Mouse (Mus musculus): Measurements from ENCODE around the gene Sdha. TPM values are rescaled to one million over a fixed set of nuclear protein-coding genes. Genes with fewer than 3 reads are reported as not detected.

Sdha gene
- polyA plus RNA-seq (2015; fragmentation: Nextera tagmentation; extraction: Ambion mirVana): 256 and 275 TPM in 2 replicates

DNA sequence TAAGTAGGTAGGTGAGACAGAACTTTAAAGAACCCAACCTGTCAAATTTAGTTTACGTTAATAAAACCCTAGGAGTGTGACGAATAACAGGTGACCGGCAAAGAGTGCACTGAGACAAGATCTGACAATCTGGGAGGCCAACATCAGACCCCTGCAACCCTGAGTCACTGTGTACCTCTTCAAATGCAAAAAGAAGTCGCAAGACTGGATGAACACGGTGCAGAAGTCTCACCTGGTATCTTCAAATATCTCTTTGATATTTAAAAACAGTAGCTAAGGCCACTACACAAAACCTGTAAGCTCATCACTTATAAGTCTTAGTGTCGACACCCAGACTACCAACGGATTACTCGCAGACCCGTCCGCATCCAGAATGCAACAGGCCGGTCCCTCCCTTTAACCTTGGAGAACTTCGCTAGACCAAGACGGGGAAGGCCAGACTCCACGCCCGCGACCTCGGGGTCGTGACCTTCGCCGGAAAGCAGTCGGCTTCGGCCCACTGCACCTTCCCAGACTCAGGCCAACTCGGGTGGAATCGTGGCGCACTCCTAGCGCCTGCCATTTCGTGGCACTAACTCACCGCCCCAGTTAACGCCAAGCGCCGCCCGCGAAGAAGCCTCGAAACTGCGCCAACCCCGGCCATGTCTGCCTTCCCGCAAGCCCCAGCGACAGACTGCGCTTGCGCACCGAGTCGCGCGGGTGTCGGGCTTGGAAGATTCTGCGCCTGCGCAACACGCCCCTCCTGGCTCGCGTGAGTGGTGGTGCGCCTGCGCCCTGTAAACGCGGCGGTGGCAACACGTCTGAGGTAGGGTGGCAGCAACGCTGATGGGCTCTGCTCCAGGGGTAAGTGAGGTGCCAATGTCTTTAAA is at the start of gene Sdha, which contains the start of gene Ccdc127:
Sdha (minus strand) TSS at position 715 of the 869 bp plus-strand sequence.
Ccdc127 (plus strand) TSS at position 744 of the 869 bp plus-strand sequence.
- WGBS: 1% methylated on average over 57 of the region's 57 CpGs
- ATAC-seq (ENCODE audit: insufficient read depth, low FRiP score, low read depth): peak; percentile 98
- no peaks in the 10 kb centered on the region for H3K27me3 ChIP-seq (replicated peaks)

DNA sequence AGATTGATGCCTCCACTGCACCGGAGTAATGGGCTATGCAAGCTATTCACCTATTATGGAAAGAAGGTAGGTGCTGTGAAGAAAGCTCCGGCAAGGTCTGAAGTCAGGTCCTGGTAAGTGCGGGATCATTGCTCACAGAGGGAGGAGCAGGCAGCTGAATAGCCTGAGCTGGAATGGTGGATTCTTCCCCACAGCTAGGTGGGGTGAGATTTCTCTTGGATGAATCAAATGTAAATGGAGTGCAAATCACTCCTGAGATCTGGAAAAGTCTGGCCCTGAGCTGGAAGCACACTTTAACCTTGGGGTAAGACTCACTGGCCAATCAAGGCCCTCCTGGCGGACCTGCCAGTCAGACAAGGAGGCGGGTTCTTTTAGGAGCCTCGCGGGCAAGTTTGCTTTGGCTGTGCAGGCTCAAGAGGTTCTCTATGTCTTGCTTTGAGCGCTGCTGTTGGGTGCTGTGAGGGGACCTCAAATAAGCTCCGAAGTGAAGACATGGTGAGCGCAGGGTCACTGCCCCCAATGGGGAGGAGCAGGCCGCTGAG is 49.3 kb upstream of the Sdha start, which contains the start of gene Ftl1-ps1:
Ftl1-ps1 (plus strand) TSS at position 397 of the 542 bp plus-strand sequence.
- Histone ChIP-seq H3K27me3 (replicated peaks) (no peaks in the 10 kb centered on the region), H3K36me3 (no peaks in the 10 kb centered on the region), H3K4me2 (no peak within 1 kb of the TSS), H3K4me1 (no peaks in the 10 kb centered on the region), H3K4me3 (replicated peaks) (no peak within 1 kb of the TSS), H3K27ac (no peak within 1 kb of the TSS), H3K9ac (no peak within 1 kb of the TSS), H3K9me3 (no peaks in the 10 kb centered on the region)
- no peak for ATAC-seq (ENCODE audit: insufficient read depth, low FRiP score, low read depth)
- WGBS: 19% methylated on average over 11 of the region's 11 CpGs

More for the DNA sequence above, at the start of gene Sdha, which contains the start of gene Ccdc127:
- Histone ChIP-seq H3K36me3 (peaks cover 11% of the 10 kb centered on the region), H3K4me3 (replicated peaks) (peak within 1 kb of the TSS; percentile 68), H3K9ac (peak within 1 kb of the TSS; percentile 58; the same call in 1 of the 2 replicates), H3K4me2 (peak within 1 kb of the TSS; percentile 62), H3K27ac (peak within 1 kb of the TSS; percentile 78), H3K4me1 (peaks cover 8% of the 10 kb centered on the region; the same call in 1 of the 2 replicates), H3K9me3 (no peaks in the 10 kb centered on the region)

DNA sequence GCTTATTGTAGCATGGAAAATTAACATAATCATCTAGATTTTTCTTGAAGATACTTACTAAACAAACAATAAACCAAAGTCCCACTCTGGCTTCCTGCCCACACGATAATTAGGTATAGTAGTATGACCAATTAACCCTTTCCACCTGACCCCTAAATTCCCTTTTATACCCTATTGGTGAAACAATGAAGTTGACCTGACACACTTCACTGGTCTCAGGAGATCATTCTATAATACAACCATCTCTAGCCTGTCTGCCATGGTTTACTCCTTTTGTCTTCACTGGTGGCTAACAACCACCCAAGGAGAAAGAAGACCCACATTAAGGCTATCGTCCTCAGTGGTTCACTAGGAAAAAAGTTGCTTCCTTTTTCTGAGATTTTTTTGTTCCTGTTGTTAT is 41.1 kb upstream of the Sdha start:
- ATAC-seq (ENCODE audit: insufficient read depth, low FRiP score, low read depth): no peak
- no peak overlapping the region for H3K4me3 ChIP-seq (replicated peaks)
- H3K4me1 ChIP-seq: no peaks in the 10 kb centered on the region

DNA sequence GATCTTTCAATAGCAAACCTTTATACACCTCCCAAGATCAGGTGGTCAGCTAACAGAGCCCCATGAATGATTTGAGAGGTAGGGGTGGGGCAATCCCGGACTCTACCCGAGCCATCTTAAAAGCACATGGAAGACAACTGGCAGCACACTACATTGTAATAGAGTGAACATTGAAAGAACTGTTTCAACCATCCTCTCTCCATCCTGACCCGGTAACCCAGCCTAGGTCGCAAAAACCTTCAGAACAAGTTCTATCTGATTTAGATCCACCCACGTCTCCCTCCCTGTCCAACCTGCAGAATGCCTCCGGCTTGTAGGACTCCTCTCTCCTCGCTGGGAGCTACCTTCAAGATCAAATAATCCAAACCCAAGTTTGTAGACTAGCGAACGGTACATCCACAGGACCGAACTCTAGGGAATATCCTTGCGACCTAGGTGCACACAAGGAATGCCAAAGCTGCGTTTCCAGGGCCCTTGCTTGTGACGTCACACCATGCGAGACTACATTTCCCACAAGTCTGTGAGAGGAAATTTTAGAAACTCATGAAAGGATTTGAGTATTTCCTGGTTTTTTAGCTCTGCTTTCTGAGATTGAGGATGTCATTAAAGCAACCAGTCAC is 40.4 kb upstream of the Sdha start, which contains the start of gene Zfp72:
Zfp72 (minus strand) TSS at position 466 of the 620 bp plus-strand sequence.
- H3K9ac ChIP-seq: peak within 1 kb of the TSS; percentile 40
- no peaks in the 10 kb centered on the region for H3K4me1 ChIP-seq
- peak within 1 kb of the TSS; percentile 60 for H3K4me3 ChIP-seq (replicated peaks)
- H3K36me3 ChIP-seq: no peaks in the 10 kb centered on the region
- no peaks in the 10 kb centered on the region for H3K27me3 ChIP-seq (replicated peaks)
- ATAC-seq (ENCODE audit: insufficient read depth, low FRiP score, low read depth): peak; percentile 80
- H3K9me3 ChIP-seq: no peaks in the 10 kb centered on the region
- peak within 1 kb of the TSS; percentile 66 for H3K4me2 ChIP-seq
- H3K27ac ChIP-seq: no peak within 1 kb of the TSS
- WGBS: under 1% methylated on average over 14 of the region's 14 CpGs

More for the DNA sequence above, 41.1 kb upstream of the Sdha start:
- Histone ChIP-seq H3K27ac (no peak overlapping the region), H3K36me3 (no peaks in the 10 kb centered on the region), H3K9ac (no peak overlapping the region), H3K4me2 (no peak overlapping the region), H3K9me3 (no peaks in the 10 kb centered on the region), H3K27me3 (replicated peaks) (no peaks in the 10 kb centered on the region)
- 68% methylated on average over 2 of the region's 2 CpGs for WGBS

DNA sequence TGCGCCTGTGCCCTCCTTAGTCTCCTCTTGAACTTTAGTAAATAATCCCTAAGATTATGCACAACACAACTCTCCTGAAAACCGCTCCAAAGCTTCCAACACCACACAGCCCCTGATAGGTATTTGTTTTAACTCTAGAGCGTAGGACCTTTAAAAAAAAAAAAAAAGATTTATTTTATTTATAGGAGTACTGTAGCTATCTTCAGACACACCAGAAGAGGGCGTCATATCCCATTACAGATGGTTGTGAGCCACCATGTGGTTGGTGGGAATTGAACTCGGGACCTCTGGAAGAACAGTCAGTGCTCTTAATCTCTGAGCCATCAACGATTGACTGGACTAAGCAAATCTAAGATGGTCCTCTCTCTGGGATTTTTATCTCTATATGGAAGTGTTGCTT is 39.6 kb upstream of the Sdha start:
- Histone ChIP-seq H3K4me2 (peak overlapping the region; percentile 66), H3K4me3 (replicated peaks) (peak overlapping the region; percentile 60), H3K9me3 (no peaks in the 10 kb centered on the region), H3K27me3 (replicated peaks) (no peaks in the 10 kb centered on the region), H3K27ac (no peak overlapping the region), H3K4me1 (no peaks in the 10 kb centered on the region), H3K9ac (no peak overlapping the region), H3K36me3 (no peaks in the 10 kb centered on the region)
- 57% methylated on average over 6 of the region's 6 CpGs for WGBS
- no peak for ATAC-seq (ENCODE audit: insufficient read depth, low FRiP score, low read depth)

DNA sequence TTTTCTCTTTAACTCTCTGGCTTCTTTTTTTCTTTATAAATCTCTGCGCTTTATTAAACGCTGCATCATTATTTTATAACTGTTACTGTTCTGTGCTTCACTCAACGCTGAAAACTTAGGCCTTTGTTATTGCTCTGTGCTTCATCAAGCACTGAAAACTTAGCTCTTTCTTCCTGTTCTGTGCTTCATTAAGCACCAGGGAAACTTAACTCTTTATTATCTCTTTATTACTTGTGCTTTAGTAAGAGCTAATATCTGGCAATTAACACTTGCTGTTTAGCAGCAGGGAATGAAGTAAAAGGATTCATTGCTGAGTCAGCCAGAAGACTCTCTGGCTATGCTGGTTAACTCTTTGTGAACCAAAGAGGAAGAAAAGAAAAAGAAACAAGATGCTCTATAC is 32.2 kb upstream of the Sdha start:
- Histone ChIP-seq H3K9me3 (no peaks in the 10 kb centered on the region), H3K4me1 (no peaks in the 10 kb centered on the region), H3K9ac (no peak overlapping the region), H3K36me3 (no peaks in the 10 kb centered on the region), H3K4me2 (no peak overlapping the region), H3K27ac (peak overlapping the region; percentile 31; the same call in 1 of the 2 replicates), H3K27me3 (replicated peaks) (no peaks in the 10 kb centered on the region), H3K4me3 (replicated peaks) (no peak overlapping the region)
- no peak for ATAC-seq (ENCODE audit: insufficient read depth, low FRiP score, low read depth)
- 50% methylated on average over 3 of the region's 3 CpGs for WGBS

DNA sequence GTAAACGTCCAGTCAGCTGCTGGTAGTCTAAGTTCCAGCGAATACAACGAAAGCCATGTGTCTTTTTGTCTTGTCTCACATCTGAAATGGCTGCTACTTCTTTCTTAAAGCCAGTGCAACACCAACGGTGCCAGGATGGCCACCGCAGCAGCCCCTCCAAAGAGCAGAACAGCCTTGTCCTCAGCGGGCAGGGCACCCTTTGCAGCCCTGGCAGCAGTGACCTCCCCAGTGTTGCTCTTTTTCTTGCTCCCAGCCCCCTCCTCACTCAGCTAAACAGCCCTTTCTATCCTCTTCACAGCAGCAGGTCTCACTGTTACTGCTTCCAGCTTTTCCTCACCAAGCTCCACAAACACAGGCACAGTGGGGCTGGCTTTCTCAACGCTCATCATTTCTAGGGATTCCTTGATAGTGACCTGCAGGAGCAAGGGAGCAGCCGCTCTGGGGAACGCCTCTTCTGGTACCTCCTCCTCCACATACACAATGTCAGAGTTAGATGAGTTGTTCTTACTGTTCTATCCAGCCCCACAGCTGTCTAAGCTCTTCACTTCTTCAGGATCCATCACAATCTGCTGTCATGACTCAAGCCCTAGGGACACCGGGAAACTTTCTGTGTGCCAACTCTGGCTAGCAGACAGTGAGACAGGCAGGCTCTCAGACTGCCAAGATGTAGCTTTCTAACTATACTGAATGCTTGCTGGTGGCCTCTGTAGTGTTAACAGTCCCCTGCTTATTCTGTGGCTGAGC is 31.6 kb upstream of the Sdha start:
- 65% methylated on average over 10 of the region's 10 CpGs for WGBS
- Histone ChIP-seq H3K9ac (0 out of 2 replicates have a peak overlapping the region, but pooled peaks have one; percentile 9), H3K4me1 (no peaks in the 10 kb centered on the region), H3K4me3 (replicated peaks) (no peak overlapping the region), H3K27me3 (replicated peaks) (no peaks in the 10 kb centered on the region), H3K36me3 (no peaks in the 10 kb centered on the region), H3K4me2 (no peak overlapping the region), H3K9me3 (no peaks in the 10 kb centered on the region), H3K27ac (peak overlapping the region; percentile 31; the same call in 1 of the 2 replicates)
- ATAC-seq (ENCODE audit: insufficient read depth, low FRiP score, low read depth): no peak

DNA sequence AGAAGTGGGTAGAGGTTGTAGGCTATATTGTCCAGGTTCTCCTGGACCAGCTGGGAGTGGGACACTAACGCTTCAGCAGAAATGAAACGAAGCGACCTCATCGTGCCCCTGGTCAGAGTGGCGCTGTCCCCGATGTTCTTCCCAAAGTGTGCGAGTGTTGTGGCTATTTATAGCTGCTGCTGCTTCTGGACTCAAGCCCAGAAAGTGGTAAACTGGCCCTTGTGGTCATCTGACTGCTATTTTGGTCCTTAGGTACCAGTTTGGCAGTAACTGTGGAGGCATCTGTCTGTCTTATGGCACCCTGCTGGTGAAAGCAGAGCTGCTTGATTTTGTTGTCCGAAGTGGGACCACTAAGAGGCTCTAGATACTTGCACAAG is 13.8 kb upstream of the Sdha start, which contains the start of gene Lrrc14b:
Lrrc14b (minus strand) TSS at position 147 of the 377 bp plus-strand sequence.
- 69% methylated on average over 8 of the region's 8 CpGs for WGBS
- H3K4me1 ChIP-seq: no peaks in the 10 kb centered on the region
- no peak within 1 kb of the TSS for H3K4me3 ChIP-seq (replicated peaks)
- H3K9me3 ChIP-seq: no peaks in the 10 kb centered on the region
- H3K9ac ChIP-seq: no peak within 1 kb of the TSS
- H3K36me3 ChIP-seq: peaks cover 9% of the 10 kb centered on the region; the same call in 1 of the 2 replicates
- no peak for ATAC-seq (ENCODE audit: insufficient read depth, low FRiP score, low read depth)
- no peak within 1 kb of the TSS for H3K27ac ChIP-seq
- H3K4me2 ChIP-seq: no peak within 1 kb of the TSS
- no peaks in the 10 kb centered on the region for H3K27me3 ChIP-seq (replicated peaks)

DNA sequence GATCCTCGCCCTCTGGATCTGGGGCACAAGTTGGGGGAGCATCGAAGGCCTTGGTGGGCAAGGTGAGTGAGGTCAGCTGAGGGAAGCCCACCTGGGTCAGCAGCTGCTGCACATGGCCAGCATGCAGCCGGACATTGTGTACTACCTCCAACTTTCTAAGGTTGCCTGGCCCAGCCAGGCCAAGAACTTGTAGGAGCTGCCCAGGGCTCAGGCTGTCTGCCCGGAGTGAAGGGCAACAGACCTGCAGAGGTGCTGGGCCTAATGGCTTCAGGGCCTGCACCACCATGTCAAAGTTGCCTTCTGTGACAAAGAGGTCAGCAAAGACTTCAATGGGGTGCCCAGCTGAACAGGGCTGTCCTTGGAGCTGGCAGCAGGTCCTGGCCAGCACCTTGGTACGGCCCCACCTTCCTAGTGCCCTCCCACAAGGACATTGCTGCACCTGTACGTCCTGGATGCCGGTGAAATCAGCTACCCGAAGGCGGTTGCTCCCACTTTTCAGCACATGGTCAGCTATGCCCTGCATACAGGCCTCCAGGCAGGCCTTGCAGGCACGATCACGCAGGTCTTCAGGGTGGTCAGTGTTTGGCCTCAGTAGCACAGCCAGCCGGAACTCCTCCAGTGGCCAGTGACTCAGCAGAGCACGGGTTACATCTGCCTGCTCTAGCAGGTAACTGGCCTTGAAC is 13.2 kb upstream of the Sdha start:
- Histone ChIP-seq H3K27ac (no peak overlapping the region), H3K36me3 (peaks cover 12% of the 10 kb centered on the region; the same call in 1 of the 2 replicates), H3K4me1 (no peaks in the 10 kb centered on the region), H3K4me2 (no peak overlapping the region), H3K4me3 (replicated peaks) (no peak overlapping the region), H3K9me3 (no peaks in the 10 kb centered on the region), H3K27me3 (replicated peaks) (no peaks in the 10 kb centered on the region), H3K9ac (no peak overlapping the region)
- ATAC-seq (ENCODE audit: insufficient read depth, low FRiP score, low read depth): peak; percentile 14; the same call in 1 of the 2 replicates
- WGBS: 89% methylated on average over 13 of the region's 13 CpGs

DNA sequence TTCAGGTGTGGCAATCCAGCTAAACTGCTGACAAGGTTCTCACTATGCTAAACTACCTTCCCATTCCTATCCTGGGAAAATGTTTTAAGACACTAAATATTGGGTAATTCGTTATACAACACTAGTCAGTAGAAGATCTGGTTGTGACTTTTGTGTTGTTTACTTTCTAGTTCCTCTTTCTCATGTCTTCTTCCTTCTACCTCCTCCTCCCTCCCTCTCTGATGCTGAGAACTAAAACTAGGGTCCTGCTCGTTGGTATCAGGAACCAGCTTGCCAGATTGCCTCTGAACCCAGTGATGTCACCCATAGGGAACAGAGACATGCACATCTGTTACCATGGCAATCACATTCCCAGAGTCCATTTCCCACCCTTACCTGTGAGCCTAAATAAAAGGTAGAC is 12.1 kb upstream of the Sdha start:
- no peak for ATAC-seq (ENCODE audit: insufficient read depth, low FRiP score, low read depth)
- Histone ChIP-seq H3K4me1 (no peaks in the 10 kb centered on the region), H3K27ac (no peak overlapping the region), H3K4me2 (no peak overlapping the region), H3K36me3 (peaks cover 12% of the 10 kb centered on the region), H3K9ac (no peak overlapping the region), H3K4me3 (replicated peaks) (no peak overlapping the region), H3K27me3 (replicated peaks) (no peaks in the 10 kb centered on the region), H3K9me3 (no peaks in the 10 kb centered on the region)
- WGBS: 67% methylated on average over 2 of the region's 2 CpGs

DNA sequence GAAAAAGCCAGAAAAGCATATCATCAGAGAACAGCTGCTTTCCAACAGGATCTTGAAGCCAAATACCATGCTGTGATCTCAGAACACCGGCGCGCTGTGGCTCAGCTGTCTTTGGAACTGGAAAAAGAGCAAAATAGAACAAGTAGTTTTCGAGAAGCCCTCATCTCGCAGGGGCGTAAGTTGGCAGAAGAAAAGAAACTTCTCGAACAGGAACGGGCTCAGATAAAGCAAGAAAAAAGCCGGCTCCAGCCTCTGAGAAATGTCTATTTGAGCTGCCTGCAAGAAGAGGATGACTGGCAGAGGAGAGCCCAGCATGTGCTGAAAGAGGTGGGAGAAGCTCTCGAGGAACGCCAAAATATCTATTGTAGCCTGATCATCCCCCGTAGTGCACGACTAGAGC is 6.4 kb upstream of the Sdha start:
- H3K27ac ChIP-seq: no peak overlapping the region
- H3K4me1 ChIP-seq: no peaks in the 10 kb centered on the region
- H3K4me2 ChIP-seq: no peak overlapping the region
- H3K27me3 ChIP-seq (replicated peaks): no peaks in the 10 kb centered on the region
- no peak overlapping the region for H3K4me3 ChIP-seq (replicated peaks)
- H3K9me3 ChIP-seq: no peaks in the 10 kb centered on the region
- H3K36me3 ChIP-seq: peaks cover 26% of the 10 kb centered on the region
- no peak for ATAC-seq (ENCODE audit: insufficient read depth, low FRiP score, low read depth)
- 96% methylated on average over 13 of the region's 13 CpGs for WGBS
- H3K9ac ChIP-seq: no peak overlapping the region
